Mouse (Mus musculus): Measurements from ENCODE around the gene Pik3c2g. TPM values are rescaled to one million over a fixed set of nuclear protein-coding genes. Genes with fewer than 3 reads are reported as not detected.

Pik3c2g gene
- total RNA-seq, 2 experiments from 2014 or later, result not detected

DNA sequence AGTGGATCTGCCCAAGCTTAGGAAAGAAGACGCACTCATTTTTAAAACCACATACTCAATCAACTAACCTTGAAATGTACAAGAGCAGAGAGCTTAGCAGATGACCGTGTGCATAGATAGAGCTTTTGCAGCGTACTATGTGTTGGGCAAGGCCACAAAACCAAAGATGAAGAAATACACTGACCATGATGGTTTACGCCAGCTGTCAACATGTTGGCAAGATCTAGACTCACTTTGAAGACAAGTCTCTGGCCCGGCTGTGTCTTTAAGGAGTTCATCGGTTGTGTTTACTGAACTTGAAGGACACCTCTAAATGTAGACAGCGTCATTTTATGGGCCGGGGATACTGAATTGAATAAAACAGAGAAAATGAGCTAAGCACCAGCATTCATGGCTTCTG lies 254.3 kb downstream of the Pik3c2g start:
- no peak for DNase-seq

- no peak for DNase-seq
Observed at GRCm38 (mm10) chr6:139842626-139843025, 255.6 kb downstream of the Pik3c2g start.

- DNase-seq, result no peak
Observed at GRCm38 (mm10) chr6:139843531-139843930, 256.5 kb downstream of the Pik3c2g start.

DNA sequence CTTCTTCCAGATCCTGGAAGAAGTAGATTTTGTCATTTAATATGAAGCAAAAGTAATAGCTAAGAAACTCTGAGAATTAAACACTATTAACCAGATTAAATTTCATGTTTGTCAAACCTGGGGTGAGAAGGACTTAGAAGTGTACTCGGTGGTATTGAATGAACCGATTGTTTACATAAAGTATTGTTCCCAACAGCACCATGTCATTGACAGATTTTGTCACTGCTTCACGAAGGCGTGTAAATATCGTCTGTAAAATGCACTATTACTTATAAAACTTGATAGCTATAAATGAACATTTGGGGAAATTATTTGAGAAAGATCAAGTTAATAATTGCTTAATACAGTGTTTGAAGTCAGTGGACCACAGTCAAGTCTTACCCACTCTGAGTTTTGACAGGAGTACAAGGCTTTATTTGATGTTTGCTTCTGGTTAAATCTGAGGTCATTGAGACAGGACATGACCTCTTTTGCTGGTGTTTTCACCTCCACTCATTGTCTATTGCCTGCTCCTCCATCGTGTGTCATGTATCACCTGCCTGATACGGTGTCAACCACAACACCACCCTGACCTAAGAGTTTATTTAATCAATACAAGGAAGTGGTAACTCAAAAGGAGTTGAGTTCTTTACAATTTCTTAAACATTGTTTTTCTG lies 260.0 kb downstream of the Pik3c2g start:
- no peak for DNase-seq

- no peak for DNase-seq
Observed at GRCm38 (mm10) chr6:139849931-139850330, 262.9 kb downstream of the Pik3c2g start.

GRCm38 (mm10) chr6:139851705-139852603 lies 264.9 kb downstream of the Pik3c2g start:
- DNase-seq, result no peak

DNA sequence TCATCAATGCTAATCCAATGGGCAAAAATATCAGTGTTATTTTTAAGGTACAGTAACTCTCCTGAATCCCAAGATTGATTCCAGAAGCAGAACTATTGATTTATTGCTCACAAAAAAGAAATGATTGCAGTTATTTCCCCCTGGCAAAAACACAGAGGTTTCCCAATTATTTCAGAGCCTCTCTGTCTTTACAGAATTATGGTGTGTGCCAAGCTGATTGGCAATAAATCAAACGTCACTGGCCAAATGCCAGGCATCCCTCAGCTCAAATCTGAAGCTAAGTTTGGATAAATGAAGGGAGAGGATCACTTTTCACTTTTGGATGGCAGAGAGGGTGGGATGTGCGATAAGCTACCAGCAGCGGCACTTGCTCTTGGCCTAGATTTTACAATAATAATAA lies 265.8 kb downstream of the Pik3c2g start:
- no peak for DNase-seq

DNA sequence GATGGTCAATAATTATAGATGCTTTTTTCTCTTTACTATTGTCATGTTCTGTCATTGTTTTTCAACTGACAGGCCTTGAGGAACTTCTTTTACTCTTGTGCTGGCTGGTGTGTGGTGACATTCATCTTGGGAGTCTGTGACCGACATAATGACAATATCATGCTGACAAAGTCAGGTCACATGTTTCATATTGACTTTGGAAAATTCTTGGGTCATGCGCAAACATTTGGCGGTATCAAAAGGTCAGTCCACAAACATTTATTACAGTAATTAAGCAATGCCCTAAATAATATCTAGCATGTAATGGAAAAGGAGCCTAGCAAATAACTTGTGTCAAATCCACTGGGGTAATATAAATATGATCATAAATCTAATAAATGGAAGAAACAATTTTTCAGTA lies 273.1 kb downstream of the Pik3c2g start:
- no peak for DNase-seq

DNA sequence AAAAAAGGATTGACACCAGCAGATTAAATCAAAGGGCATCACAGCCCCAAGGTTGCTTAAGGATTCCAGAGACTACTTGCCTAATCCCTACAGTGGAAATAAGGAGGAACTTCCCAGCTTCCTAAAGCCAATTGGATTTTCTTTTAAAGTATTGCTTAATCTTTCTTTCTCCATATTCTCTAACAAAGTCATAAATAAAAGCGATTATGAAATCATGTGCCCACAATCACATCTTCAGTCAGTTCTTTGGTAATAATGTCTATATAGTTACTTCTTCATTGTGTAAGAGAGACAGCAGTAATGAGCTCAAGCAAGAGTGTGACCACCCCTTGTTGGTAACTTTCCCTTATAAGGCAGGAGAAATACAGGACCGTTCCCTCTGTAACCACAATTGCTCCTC lies 274.5 kb downstream of the Pik3c2g start:
- DNase-seq, result no peak

DNA sequence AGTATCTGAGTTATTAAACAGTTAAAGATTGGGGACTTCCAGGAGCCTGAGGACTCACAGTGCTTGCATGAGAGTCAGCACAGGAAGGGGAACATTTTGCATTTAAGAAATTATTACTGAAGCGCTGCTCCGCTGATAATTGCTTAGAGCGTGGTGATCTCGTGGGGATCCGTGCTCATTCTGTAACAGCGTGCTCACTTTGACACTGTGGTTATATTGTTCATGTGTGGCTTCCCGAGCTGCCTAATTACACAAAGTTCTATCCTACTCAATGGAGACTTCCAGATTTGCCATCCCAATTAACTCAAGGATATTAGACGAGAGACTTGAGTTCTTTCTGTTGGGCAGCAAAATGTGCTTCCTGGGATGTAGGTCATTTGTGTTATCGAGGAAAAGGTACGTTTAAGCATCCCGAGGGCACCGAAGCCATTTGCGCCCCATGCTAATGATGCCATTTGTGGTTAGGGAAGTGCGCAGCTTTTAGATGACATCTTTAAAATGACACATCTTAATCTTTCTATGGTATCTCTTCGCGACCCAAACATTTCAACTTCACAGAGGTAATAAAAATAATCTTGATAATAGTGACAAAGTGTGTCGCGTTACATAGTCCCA lies 278.1 kb downstream of the Pik3c2g start:
- no peak for DNase-seq

DNA sequence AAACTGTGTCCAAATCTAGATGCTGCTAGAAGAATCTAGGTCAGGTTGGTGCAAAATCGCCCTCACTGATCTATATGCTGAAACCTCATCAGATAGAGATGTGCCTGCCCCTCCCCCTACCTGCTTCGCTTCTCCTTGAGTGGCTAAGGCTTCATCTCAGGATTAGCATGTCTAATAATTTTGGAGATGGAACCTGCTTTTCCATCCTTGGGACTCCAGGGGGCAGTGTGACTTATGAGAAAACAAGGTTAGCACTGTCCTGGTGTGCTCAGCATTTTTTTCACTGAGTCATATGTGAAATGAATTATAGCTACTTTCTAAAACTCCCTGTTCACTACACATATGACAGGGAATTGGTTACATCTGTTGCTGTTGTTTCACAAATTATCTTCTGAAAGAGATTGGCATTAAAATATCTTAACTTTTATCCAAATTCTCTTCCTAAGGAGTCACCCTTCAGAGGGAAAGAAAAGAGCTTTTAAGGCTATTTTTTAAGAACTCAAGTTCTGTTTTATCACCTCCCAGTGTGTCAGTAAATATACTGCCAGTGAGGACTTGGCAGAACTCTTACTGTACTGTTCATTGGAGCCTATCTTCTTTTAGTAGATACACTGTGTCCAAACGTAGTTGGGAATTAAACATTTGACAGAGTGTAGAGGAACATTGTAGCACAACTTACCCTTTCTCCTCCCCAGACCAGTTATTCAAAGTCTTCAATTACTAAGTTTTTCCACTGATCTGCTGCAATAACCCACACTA lies 287.6 kb downstream of the Pik3c2g start:
- DNase-seq, result no peak

DNA sequence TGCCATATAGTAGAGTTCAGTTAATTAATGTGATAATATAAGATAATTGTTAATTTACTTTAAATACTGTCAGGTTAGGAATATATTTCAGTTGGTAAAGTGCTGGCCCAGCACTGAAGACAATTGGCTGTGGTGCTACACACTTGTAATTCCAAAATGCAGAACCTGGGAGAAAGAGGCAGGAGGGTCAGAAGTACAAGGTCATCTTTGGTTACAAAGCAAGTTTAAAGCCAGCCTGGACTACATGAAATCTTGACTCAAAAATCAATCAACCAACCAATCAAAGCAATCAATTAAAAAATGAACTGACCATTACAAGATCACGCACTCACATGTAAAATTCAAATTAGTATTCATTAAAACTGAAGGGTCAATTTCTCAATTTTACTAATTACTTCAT lies 289.7 kb downstream of the Pik3c2g start:
- no peak for DNase-seq

DNA sequence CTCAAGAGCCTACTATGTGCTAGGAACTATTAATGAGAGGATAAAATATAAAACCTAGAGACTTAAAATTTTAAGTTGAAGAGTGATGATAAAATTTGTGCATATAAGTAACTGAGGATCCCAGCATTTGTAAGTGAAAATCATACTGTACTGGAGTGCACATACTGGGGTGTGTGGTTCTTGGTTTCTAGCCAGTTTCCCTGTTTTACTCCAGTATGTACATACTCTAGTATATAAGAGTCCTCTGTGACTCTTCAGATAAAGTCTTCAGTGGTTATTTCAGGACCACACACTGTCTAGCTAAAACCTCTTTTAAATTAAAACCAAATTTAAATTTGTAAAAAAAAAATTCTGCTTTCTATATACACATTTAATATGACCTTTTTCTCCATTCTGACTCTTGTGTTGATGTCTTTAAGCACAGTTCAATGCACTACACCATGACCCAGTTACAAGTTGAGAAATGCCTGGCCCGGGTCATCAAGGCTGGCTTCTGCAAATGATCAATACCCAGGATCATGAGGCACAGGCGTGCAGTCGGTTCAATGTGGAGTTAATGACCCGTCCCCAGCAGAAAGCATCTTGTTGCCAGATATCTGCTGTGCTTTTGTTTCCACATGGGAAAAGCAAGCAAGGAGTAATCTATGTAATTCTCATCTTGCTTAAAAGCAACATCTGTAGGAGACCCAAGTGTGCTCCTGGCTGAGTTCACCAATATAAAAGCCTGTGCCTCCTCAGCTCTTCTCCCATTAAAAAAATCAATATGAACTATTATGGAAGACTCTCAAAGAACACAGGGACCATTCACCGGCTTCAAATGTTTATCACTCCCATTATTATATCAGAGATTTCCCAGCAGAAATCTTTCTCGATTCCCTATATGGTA lies 290.7 kb downstream of the Pik3c2g start:
- DNase-seq, result no peak

DNA sequence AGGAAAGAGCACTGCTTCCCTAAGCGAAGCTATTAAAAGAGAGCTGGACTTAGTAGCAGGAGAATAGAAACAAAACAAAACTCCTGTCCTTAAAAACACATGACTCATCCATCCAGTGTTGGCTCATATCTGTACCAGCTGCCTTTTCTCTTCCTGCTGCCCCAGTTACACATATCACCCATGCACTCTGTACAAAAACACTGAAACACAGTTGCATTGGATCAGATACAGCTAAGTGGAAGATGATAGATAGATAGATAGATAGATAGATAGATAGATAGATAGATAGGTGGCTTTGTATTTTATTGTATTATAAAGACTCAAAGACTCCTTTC lies 291.3 kb downstream of the Pik3c2g start:
- DNase-seq, result no peak

GRCm38 (mm10) chr6:139882076-139882475 lies 295.1 kb downstream of the Pik3c2g start:
- no peak for DNase-seq

GRCm38 (mm10) chr6:139887175-139887574 lies 300.2 kb downstream of the Pik3c2g start:
- no peak for DNase-seq

DNA sequence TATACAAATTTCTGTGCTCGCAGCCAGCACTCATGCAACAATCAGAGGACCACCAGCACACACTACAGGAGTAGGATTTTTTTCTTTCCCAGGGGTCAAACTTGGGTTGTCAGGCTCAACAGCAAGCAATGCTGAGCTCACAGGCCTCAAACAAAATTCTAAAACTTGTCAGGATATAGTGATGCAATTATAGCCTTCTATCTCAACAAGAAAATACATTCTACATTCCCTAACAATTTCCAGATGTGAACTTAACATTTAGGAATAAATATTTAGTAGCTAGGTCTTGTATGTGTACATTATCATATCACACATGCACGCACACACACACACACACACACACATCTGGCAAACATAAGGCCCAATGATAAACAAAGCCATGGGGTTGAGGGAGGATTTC lies 308.6 kb downstream of the Pik3c2g start:
- no peak for DNase-seq

- no peak for DNase-seq
Observed at GRCm38 (mm10) chr6:139899630-139900151, 312.7 kb downstream of the Pik3c2g start.

- DNase-seq, result no peak
Observed at GRCm38 (mm10) chr6:139901801-139902200, 314.8 kb downstream of the Pik3c2g start.

DNA sequence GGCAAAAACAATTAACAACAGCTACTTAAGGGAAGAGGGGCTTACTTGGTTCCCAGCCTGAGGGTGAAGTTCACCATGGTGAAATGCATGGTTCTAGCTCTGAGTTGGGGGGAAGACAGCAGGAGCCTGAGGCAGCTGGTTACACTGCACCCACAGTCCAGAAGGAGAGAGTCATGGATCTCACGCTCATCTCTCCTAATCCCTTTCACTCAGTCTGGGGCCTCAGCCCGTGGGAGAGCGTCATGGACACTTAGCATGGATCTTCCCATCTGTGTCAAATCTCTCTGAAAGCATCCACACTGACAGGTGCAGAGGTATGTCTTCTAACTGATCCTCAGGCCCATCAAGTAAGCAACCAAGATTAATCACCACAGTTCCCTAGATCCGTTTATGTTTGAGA lies 320.1 kb downstream of the Pik3c2g start:
- no peak for DNase-seq

DNA sequence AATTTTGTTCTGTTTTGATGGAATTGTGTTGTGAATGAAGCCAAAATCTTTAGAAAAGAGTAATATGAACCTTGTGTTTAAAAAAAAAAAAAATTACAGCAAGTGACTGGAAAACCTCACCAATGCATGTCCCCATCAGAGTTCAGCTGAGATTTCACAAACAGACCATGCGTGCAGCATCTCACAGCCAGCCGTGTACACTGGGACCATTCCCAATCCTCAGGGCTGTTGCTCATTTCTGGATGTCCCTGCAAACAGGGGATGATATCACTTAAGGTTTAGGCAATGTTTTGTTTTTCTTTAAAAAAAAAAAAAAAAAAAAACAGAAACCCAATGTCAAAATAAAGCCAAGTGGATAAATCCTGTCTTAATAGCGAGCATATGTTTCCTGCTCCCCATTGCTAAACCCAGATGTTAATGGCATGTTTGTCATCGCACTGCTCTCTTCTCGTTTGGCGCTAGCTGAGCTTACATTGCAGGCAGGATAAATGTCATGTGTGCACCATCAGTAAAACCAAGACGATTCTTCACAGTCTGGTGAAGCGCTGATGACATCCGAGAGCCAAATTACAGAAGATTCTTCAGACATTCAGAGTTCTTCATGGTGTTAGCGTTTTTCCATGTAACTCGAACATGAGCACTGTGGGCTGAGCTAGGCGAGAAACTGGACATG lies 322.1 kb downstream of the Pik3c2g start:
- peak; percentile 66 for DNase-seq
